Mouse (Mus musculus): ENCODE measurements around the gene Itpr3. TPM values are rescaled to one million over a fixed set of nuclear protein-coding genes. Genes with fewer than 3 reads are reported as not detected.

Gene Itpr3
- polyA plus RNA-seq, 1 experiment = 21.9 TPM

DNA sequence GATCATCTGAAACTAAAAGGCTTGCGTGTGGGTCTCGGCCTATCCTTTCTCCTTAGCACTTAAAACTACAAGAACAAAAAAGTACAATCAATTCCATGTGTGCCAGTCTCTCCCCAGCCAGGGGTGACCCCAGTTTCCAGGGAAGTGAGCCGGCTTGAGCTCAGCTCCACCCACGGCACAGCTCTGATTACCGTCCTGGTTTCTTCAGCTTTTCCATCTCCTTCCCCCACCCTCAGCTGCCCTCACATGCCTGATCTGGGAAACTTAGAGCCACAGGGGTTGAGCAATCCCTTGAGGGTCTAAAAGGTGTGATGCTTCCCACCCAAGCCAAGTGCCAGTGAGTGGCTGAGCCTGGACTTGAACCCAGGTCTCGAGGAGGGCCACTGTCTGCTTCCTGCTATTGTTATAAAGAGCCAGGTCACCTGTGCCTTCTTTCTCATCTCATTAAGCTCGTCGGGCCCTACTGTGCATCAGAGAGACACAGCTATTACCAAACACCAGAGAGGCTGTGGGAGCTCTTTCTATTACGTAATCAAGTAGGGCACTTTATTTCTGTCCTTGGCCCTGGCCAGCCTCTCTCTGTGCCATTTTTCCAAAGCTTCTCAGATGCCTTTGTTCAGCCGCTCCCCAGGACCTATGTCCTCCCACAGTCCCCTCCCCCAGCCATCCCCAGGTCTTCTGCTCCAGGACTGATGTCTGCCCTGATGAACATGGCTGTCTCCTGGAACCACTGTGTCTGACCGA is 113.0 kb downstream of the Itpr3 start:
- Histone ChIP-seq H3K9me3 (replicated peaks; ENCODE audit: control insufficient read depth, insufficient read depth, low read length, poor library complexity, severe bottlenecking) (no peaks in the 10 kb centered on the region), H3K27ac (ENCODE audit: insufficient read depth, low read length) (no peak overlapping the region), H3K27me3 (ENCODE audit: control insufficient read depth, insufficient read depth, low read length, poor library complexity, severe bottlenecking) (no peaks in the 10 kb centered on the region), H3K36me3 (ENCODE audit: control insufficient read depth, insufficient read depth, low read length, poor library complexity, severe bottlenecking) (no peaks in the 10 kb centered on the region), H3K4me3 (ENCODE audit: low read depth, low read length) (no peak overlapping the region), H3K9ac (ENCODE audit: low read depth, poor library complexity, severe bottlenecking) (no peak overlapping the region), H3K4me1 (ENCODE audit: control insufficient read depth, insufficient read depth, low read length) (no peaks in the 10 kb centered on the region)
- TF ChIP-seq EP300 (IDR thresholded peaks at IDR 0.05; ENCODE audit: insufficient read depth, low read depth, low read length) (no peak), CTCF (IDR thresholded peaks at IDR 0.05; ENCODE audit: low read depth, low read length) (no peak), POLR2A (IDR thresholded peaks at IDR 0.05; ENCODE audit: insufficient read depth, low read length) (no peak)

DNA sequence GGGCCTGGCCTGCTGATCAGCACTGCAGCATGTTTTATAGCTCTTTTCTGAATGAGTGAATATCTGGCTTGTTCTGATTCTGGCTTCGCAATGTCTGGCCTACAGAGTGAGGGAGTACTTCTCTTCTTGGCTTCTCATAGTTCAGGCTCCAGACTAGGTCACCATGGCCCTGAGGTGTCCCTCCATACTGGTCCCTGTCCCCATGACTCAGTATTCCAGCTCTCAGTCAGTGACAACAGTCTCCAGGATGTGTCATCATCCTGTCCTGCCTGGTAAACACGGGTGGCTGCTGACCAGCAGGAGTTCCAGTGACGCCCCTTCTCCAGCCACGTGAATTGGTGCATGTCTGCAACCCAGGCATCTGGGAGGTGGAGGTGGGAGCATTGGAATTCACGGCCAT is 114.0 kb downstream of the Itpr3 start:
- H3K27ac ChIP-seq (ENCODE audit: insufficient read depth, low read length) = no peak overlapping the region
- no peak overlapping the region for H3K9ac ChIP-seq (ENCODE audit: low read depth, poor library complexity, severe bottlenecking)
- no peaks in the 10 kb centered on the region for H3K9me3 ChIP-seq (replicated peaks; ENCODE audit: control insufficient read depth, insufficient read depth, low read length, poor library complexity, severe bottlenecking)
- H3K27me3 ChIP-seq (ENCODE audit: control insufficient read depth, insufficient read depth, low read length, poor library complexity, severe bottlenecking) = no peaks in the 10 kb centered on the region
- H3K4me3 ChIP-seq (ENCODE audit: low read depth, low read length) = no peak overlapping the region
- no peaks in the 10 kb centered on the region for H3K4me1 ChIP-seq (ENCODE audit: control insufficient read depth, insufficient read depth, low read length)
- TF ChIP-seq EP300 (IDR thresholded peaks at IDR 0.05; ENCODE audit: insufficient read depth, low read depth, low read length) (no peak), CTCF (IDR thresholded peaks at IDR 0.05; ENCODE audit: low read depth, low read length) (no peak), POLR2A (IDR thresholded peaks at IDR 0.05; ENCODE audit: insufficient read depth, low read length) (no peak)
- no peaks in the 10 kb centered on the region for H3K36me3 ChIP-seq (ENCODE audit: control insufficient read depth, insufficient read depth, low read length, poor library complexity, severe bottlenecking)

Other genes starting within 250 kb of the Itpr3 start
- not detected in 2 replicates for gene Nkx2-5, start 212.3 kb upstream of the Itpr3 start, polyA plus RNA-seq (2011; ENCODE audit: insufficient read depth, insufficient read length, low read depth, missing spikeins)
- gene Kifc5b, start 140.2 kb upstream of the Itpr3 start, polyA plus RNA-seq (2011; ENCODE audit: insufficient read depth, insufficient read length, low read depth, missing spikeins) = 43.0 and 43.2 TPM in 2 replicates
- 7.8 and 8.7 TPM in 2 replicates for gene Phf1, start 124.3 kb upstream of the Itpr3 start, polyA plus RNA-seq (2011; ENCODE audit: insufficient read depth, insufficient read length, low read depth, missing spikeins)
- gene Cuta, start 117.7 kb upstream of the Itpr3 start, polyA plus RNA-seq (2011; ENCODE audit: insufficient read depth, insufficient read length, low read depth, missing spikeins) = 58.9 and 63.0 TPM in 2 replicates
- gene Syngap1, start 116.1 kb upstream of the Itpr3 start, polyA plus RNA-seq (2011; ENCODE audit: insufficient read depth, insufficient read length, low read depth, missing spikeins) = 23.5 and 24.5 TPM in 2 replicates
- gene Zbtb9, start 84.1 kb upstream of the Itpr3 start, polyA plus RNA-seq (2011; ENCODE audit: insufficient read depth, insufficient read length, low read depth, missing spikeins) = 11.0 and 12.4 TPM in 2 replicates
- 66.6 and 78.1 TPM in 2 replicates for gene Bak1, start 28.3 kb upstream of the Itpr3 start, polyA plus RNA-seq (2011; ENCODE audit: insufficient read depth, insufficient read length, low read depth, missing spikeins)
- gene Uqcc2, start 76.6 kb downstream of the Itpr3 start, polyA plus RNA-seq (2011; ENCODE audit: insufficient read depth, insufficient read length, low read depth, missing spikeins) = 138 and 155 TPM in 2 replicates
- not detected in 2 replicates for gene Ip6k3, start 110.5 kb downstream of the Itpr3 start, polyA plus RNA-seq (2011; ENCODE audit: insufficient read depth, insufficient read length, low read depth, missing spikeins)
- 31.6 and 38.7 TPM in 2 replicates for gene Lemd2, start 147.2 kb downstream of the Itpr3 start, polyA plus RNA-seq (2011; ENCODE audit: insufficient read depth, insufficient read length, low read depth, missing spikeins)

Data from ES-Bruce4 (cell line).